Mouse (Mus musculus): Measurements from ENCODE around the gene Hoxd1. TPM values are rescaled to one million over a fixed set of nuclear protein-coding genes. Genes with fewer than 3 reads are reported as not detected.

The Hoxd1 gene
- polyA plus RNA-seq, 1 experiment = not detected

DNA sequence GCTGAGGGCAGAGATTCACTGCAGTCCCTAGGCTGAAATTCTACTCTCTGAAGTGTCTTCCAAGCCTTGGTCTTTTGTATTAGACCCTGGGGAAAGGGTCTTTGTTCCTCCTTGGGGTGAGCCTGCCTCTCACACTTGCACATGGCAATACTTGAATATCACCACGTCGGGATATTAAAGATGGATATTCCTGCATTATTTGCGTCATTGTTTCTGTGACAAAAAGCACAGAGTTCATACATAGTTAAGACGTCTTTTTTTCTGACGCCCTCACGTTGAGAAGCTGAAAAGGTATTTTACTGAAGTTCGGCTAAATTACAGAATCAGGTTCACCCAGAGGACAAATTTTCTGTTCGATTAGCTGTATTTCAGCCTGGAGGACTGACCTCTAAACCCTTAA, 32.4 kb upstream of the Hoxd1 start:
- H3K4me3 ChIP-seq (replicated peaks; ENCODE audit: control insufficient read depth, low read depth, low read length) = no peak overlapping the region
- no peak for TF ChIP-seq CTCF (IDR thresholded peaks at IDR 0.05; ENCODE audit: control insufficient read depth, insufficient read depth, low read length)
- TF ChIP-seq POLR2A (IDR thresholded peaks at IDR 0.05; ENCODE audit: borderline replicate concordance, control insufficient read depth, low read depth, low read length) = no peak

GRCm38 (mm10) chr2:74731055-74731454, 31.7 kb upstream of the Hoxd1 start:
- Histone ChIP-seq H3K4me3 (replicated peaks; ENCODE audit: control insufficient read depth, low read depth, low read length) (no peak overlapping the region), H3K4me1 (ENCODE audit: control insufficient read depth, insufficient read depth, low read length) (no peaks in the 10 kb centered on the region), H3K27ac (ENCODE audit: control insufficient read depth, insufficient read depth, low read depth, low read length, poor library complexity) (no peak overlapping the region)
- TF ChIP-seq POLR2A (IDR thresholded peaks at IDR 0.05; ENCODE audit: borderline replicate concordance, control insufficient read depth, low read depth, low read length) (no peak), CTCF (IDR thresholded peaks at IDR 0.05; ENCODE audit: control insufficient read depth, insufficient read depth, low read length) (no peak)

More for the DNA sequence above, 32.4 kb upstream of the Hoxd1 start:
- Histone ChIP-seq H3K27ac (ENCODE audit: control insufficient read depth, insufficient read depth, low read depth, low read length, poor library complexity) (no peak overlapping the region), H3K4me1 (ENCODE audit: control insufficient read depth, insufficient read depth, low read length) (no peaks in the 10 kb centered on the region)
- WGBS = 63% methylated on average over 8 of the region's 8 CpGs

GRCm38 (mm10) chr2:74731799-74732512, 30.8 kb upstream of the Hoxd1 start:
- Histone ChIP-seq H3K27ac (ENCODE audit: control insufficient read depth, insufficient read depth, low read depth, low read length, poor library complexity) (no peak overlapping the region), H3K4me1 (ENCODE audit: control insufficient read depth, insufficient read depth, low read length) (no peaks in the 10 kb centered on the region), H3K4me3 (replicated peaks; ENCODE audit: control insufficient read depth, low read depth, low read length) (no peak overlapping the region)
- TF ChIP-seq CTCF (IDR thresholded peaks at IDR 0.05; ENCODE audit: control insufficient read depth, insufficient read depth, low read length) = no peak
- no peak for TF ChIP-seq POLR2A (IDR thresholded peaks at IDR 0.05; ENCODE audit: borderline replicate concordance, control insufficient read depth, low read depth, low read length)
- WGBS = 38% methylated on average over 9 of the region's 9 CpGs

DNA sequence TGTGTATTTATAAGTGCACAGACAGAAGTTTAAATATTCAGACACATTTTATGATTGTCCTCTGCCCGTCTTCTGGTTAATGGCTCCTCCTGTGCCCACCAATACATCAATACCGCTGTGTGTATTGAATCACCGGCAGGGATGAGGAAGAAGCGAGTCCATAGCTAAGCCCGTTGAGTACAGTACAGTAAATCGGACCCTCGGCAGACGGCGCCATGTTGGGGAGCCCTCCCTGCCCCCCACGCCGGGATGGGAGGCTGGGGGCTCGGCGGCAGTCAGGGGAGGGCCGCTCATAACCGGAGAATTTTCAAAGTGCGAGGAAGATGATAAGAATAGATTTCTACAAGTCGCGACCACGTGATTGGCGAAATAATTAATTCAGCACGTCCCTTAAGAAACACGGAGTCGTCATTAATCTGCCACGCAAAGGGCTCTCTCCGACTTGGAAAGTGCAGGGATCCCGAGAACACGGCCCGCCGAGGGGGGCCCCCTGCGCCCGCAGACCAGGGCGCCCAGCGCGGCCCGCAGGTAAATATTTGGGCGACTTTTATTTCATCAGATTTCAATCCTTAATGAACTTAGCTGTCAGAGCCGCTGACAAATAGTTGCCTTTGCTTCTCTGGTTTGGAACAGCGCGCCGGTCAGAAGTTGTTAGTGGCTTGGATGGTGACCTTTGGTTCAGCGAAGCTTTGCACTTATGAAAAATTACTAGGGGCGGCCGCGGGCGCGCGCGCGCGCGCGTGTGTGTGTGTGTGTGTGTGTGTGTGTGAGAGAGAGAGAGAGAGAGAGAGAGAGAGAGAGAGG, 30.1 kb upstream of the Hoxd1 start:
- TF ChIP-seq POLR2A (IDR thresholded peaks at IDR 0.05; ENCODE audit: borderline replicate concordance, control insufficient read depth, low read depth, low read length) = no peak
- no peak for TF ChIP-seq CTCF (IDR thresholded peaks at IDR 0.05; ENCODE audit: control insufficient read depth, insufficient read depth, low read length)
- Histone ChIP-seq H3K4me1 (ENCODE audit: control insufficient read depth, insufficient read depth, low read length) (no peaks in the 10 kb centered on the region), H3K27ac (ENCODE audit: control insufficient read depth, insufficient read depth, low read depth, low read length, poor library complexity) (no peak overlapping the region), H3K4me3 (replicated peaks; ENCODE audit: control insufficient read depth, low read depth, low read length) (no peak overlapping the region)
- 4% methylated on average over 52 of the region's 52 CpGs for WGBS

DNA sequence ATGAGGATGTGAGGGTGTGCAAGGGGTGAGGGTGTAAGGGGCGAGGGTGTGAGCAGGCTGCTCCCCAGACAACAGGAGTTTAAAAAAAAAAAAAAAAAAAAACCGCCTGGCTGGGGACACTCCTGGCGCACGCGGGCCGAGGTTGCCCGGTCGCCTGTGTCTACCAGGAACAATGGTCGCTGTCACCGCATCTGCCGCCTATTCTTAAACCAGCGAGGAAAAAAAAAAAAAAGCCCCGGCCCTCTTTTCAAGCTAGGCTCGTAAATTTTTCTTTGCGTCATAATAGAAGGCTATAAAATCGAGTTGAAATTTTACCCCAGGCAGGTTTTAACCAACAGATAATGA, 29.5 kb upstream of the Hoxd1 start:
- Histone ChIP-seq H3K4me3 (replicated peaks; ENCODE audit: control insufficient read depth, low read depth, low read length) (no peak overlapping the region), H3K4me1 (ENCODE audit: control insufficient read depth, insufficient read depth, low read length) (no peaks in the 10 kb centered on the region), H3K27ac (ENCODE audit: control insufficient read depth, insufficient read depth, low read depth, low read length, poor library complexity) (no peak overlapping the region)
- WGBS = 3% methylated on average over 16 of the region's 16 CpGs
- TF ChIP-seq POLR2A (IDR thresholded peaks at IDR 0.05; ENCODE audit: borderline replicate concordance, control insufficient read depth, low read depth, low read length) (no peak), CTCF (IDR thresholded peaks at IDR 0.05; ENCODE audit: control insufficient read depth, insufficient read depth, low read length) (no peak)

DNA sequence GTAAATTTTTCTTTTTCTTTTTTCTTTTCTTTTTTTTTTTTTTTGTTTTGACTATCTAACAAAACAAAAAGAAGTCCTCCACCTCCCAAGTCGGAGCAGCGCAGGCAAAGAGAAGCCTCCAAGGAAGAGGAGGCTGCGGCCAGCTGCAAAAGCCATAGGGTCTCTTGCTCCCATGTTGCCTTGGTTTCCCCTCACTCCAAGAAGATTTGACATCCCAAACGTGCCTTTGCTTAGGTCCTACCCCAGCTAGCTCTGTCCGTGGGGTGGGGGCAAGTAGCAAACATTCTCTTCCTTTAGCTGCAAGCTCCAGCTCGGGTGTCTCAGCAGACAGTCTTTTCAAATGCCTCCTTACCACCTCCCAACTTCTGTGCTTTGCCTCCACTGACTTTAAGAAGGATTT, 29.0 kb upstream of the Hoxd1 start:
- Histone ChIP-seq H3K27ac (ENCODE audit: control insufficient read depth, insufficient read depth, low read depth, low read length, poor library complexity) (no peak overlapping the region), H3K4me1 (ENCODE audit: control insufficient read depth, insufficient read depth, low read length) (no peaks in the 10 kb centered on the region), H3K4me3 (replicated peaks; ENCODE audit: control insufficient read depth, low read depth, low read length) (no peak overlapping the region)
- no peak for TF ChIP-seq POLR2A (IDR thresholded peaks at IDR 0.05; ENCODE audit: borderline replicate concordance, control insufficient read depth, low read depth, low read length)
- TF ChIP-seq CTCF (IDR thresholded peaks at IDR 0.05; ENCODE audit: control insufficient read depth, insufficient read depth, low read length) = no peak
- 6% methylated on average over 6 of the region's 6 CpGs for WGBS

- Histone ChIP-seq H3K27ac (ENCODE audit: control insufficient read depth, insufficient read depth, low read depth, low read length, poor library complexity) (no peak overlapping the region), H3K4me1 (ENCODE audit: control insufficient read depth, insufficient read depth, low read length) (no peaks in the 10 kb centered on the region), H3K4me3 (replicated peaks; ENCODE audit: control insufficient read depth, low read depth, low read length) (no peak overlapping the region)
- no peak for TF ChIP-seq POLR2A (IDR thresholded peaks at IDR 0.05; ENCODE audit: borderline replicate concordance, control insufficient read depth, low read depth, low read length)
- TF ChIP-seq CTCF (IDR thresholded peaks at IDR 0.05; ENCODE audit: control insufficient read depth, insufficient read depth, low read length) = no peak
- 6% methylated on average over 13 of the region's 13 CpGs for WGBS
These were observed 28.3 kb upstream of the Hoxd1 start for GRCm38 (mm10) chr2:74734451-74734850.

GRCm38 (mm10) chr2:74734996-74735811, 27.6 kb upstream of the Hoxd1 start:
- Histone ChIP-seq H3K4me3 (replicated peaks; ENCODE audit: control insufficient read depth, low read depth, low read length) (no peak overlapping the region), H3K4me1 (ENCODE audit: control insufficient read depth, insufficient read depth, low read length) (no peaks in the 10 kb centered on the region), H3K27ac (ENCODE audit: control insufficient read depth, insufficient read depth, low read depth, low read length, poor library complexity) (no peak overlapping the region)
- no peak for TF ChIP-seq CTCF (IDR thresholded peaks at IDR 0.05; ENCODE audit: control insufficient read depth, insufficient read depth, low read length)
- no peak for TF ChIP-seq POLR2A (IDR thresholded peaks at IDR 0.05; ENCODE audit: borderline replicate concordance, control insufficient read depth, low read depth, low read length)
- 18% methylated on average over 27 of the region's 27 CpGs for WGBS

Data from bone marrow, adult 2 months (tissue).